Mouse (Mus musculus): ENCODE results near the gene Slc24a4.

The Slc24a4 gene

GRCm38 (mm10) chr12:102308001-102308456 lies 179.5 kb downstream of the Slc24a4 start:
- DNase-seq (ENCODE audit: low spot score in 2 of 2) = no peak

GRCm38 (mm10) chr12:102308457-102309011 lies 180.0 kb downstream of the Slc24a4 start:
- DNase-seq (ENCODE audit: low spot score in 2 of 2) = no peak

DNA sequence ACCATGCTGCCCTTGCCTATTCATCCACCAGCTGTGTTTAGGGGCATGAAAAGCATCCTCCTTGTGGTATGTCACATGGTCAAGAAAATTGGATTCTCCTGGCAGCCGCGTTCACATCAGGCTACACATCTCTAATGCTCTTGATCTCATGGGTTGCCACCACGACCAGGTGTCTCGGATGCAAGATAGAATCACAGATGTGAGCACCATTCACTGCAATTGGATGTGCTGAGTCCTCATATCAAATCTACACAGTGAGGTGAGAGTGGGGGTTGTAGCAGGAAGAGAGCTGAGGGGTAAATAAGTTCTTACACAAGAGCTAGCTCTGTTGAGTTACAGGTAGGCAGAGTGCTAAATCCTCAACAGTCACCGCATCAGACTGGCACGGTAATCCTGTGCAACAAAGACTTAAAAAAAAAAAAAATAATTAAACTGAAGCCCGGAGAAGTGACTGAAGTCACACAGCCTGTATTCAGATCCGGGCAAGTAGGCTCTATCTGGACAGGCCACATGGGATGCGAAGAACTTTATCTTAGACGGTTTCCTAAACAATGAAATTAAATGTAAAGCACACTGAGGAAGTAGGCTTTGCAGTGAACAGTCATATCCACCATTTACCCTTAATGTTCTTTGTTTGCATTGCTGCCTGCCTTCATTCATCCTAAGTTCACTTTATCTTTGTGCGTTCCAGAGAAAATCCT lies 180.7 kb downstream of the Slc24a4 start:
- no peak for DNase-seq (ENCODE audit: low spot score in 2 of 2)

DNA sequence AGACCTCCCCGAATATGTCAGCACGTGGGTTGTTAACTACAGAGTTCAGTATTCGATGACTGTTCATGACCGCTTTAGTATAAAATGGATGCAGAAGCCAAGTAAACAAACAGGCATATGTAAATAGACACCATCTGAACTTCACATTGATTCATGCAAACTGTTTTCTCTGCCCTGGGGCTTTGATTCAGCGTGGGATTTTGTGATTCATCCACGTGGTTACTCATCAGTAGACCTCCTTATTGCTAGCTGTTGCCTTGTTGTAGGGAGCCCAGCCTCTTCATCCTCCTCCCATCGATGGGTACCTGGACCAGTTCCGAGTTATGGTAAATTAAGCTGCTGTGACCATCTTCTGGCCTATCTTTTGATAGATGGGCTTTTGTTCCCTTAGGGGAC lies 181.3 kb downstream of the Slc24a4 start:
- no peak for DNase-seq (ENCODE audit: low spot score in 2 of 2)

DNA sequence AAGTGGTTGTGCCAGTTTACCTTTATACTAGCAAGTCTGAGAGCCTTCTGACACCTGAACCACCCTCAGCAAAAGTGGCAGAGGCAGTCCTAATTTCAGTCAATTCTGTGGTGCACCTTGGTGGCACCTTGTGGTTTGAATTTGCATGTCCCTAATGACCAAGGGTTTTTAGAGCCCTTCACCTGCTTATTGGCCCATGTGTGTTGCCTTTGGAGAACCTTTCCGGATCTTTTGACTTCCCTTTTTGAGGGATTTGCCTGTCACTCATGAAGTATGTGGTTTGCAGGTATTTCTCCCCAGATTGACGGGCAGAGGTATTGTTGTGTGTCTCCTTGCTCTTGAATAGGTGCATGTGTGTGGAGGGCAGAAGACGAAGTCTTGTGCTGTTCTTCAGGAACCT lies 181.7 kb downstream of the Slc24a4 start:
- no peak for DNase-seq (ENCODE audit: low spot score in 2 of 2)

- no peak for DNase-seq (ENCODE audit: low spot score in 2 of 2)
Measured at GRCm38 (mm10) chr12:102311454-102311853, 182.9 kb downstream of the Slc24a4 start.

Data from spleen, postnatal 10 days (tissue).